Mouse (Mus musculus): Measurements from ENCODE around the gene Hjurp.

The Hjurp gene

DNA sequence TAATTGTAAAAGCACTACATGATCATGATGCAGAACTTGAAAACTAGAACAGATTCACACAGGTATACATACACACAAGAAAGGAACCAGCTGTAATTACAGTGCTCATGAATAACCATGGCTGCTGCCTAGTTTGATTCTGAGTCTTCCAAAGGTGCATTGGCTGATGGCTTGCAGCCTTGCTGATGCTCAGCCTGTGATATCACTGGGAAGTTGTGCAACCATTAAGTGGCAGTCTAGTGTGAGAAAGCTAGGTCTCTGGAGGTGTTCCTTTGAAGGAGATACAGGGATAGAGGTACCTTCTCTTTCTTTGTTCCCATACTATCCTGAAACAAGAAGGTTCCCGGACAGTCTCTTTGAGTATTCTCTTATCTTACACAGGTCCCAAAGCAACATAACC, 58.4 kb downstream of the Hjurp start:
- no peak for DNase-seq

DNA sequence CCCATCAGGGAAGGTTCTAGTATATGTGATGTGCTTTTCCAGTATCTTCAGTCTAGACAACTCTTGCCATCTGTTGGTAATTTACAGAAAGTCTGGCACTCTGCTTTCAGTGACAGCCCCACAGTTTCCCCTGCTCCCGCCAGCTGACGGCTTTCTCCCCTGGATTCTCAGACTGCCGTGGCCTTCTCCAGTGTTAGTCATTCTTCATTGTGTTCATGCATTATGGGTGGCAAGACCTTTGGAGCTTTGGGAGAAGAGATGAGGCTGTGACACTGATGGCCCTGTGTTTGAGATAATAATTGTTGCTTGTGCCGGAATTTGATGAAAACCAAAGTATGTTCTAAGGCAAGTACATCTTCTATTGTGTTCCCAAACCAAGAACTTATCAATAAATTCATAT, 58.8 kb downstream of the Hjurp start:
- no peak for DNase-seq

DNA sequence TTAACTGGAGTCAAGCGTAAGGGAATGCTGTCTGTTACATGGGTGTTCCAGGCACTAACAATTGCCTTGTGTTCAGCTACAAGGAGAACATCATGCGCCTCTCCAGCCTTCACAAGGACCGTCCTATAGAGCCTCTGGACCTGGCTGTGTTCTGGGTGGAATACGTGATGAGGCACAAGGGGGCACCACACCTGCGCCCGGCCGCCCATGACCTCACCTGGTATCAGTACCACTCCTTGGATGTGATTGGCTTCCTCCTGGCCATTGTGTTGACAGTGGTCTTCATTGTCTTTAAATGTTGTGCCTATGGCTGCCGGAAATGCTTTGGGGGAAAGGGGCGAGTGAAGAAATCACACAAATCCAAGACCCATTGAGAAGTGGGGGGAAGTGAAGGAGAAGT, 59.4 kb downstream of the Hjurp start:
- DNase-seq: peak in 1 of 2 experiments; percentile 12

DNA sequence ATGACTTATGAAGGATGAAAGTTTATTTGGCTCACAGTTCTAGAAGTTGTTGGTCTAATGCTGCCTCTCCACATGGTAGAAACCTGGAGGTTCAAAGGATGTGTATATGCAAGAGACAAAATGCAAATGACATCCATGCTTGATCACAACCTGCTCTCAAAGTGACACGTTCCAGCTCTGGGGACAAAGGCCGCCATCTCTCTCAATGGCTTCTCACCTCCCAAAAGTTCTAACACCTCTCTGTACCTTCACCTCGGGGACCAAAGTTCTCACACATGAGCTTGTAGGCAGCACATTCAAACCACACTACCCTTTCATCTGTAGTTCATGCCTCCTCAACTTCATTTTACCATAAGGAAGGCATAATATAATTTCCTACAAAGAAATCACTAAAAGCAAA, 59.9 kb downstream of the Hjurp start:
- DNase-seq: no peak

DNA sequence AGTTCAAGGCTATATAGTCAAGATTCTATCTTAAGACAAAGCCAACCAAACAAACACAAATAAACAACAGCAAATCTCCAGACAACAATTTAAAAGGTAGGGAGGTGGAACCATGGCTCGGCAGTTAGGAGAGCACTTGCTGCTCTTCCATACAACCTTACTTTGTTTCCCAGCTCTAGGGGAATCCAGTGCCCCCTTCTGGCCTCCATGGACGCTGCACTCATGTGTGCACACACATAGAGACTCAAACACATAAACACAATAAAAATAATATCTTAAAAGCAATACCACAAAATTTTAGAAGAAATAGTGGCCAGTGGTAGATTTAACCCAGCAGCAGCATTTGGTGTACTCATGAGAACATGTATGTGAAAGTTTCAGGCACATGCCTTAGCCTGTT, 60.3 kb downstream of the Hjurp start:
- DNase-seq: peak in 1 of 2 experiments; percentile 15

DNA sequence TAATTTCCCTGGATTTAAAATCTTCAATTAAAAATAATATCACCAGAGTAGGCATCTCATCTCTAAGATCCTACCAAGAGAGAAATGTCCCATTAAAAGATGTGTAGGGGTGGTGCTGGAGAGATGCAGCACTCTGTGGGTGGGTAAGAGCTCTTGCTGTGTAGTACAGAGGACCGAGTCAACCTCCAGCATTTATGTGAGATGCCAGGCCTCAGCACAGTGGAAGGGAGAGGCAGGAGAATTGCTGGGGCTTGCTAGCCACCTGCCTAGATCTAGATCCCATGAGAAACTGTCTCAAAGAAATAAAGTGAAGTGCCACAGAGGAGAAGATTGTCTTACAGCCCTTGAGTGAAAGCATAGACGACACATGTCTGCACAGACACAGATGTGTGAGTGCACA, 60.9 kb downstream of the Hjurp start:
- DNase-seq: no peak

DNA sequence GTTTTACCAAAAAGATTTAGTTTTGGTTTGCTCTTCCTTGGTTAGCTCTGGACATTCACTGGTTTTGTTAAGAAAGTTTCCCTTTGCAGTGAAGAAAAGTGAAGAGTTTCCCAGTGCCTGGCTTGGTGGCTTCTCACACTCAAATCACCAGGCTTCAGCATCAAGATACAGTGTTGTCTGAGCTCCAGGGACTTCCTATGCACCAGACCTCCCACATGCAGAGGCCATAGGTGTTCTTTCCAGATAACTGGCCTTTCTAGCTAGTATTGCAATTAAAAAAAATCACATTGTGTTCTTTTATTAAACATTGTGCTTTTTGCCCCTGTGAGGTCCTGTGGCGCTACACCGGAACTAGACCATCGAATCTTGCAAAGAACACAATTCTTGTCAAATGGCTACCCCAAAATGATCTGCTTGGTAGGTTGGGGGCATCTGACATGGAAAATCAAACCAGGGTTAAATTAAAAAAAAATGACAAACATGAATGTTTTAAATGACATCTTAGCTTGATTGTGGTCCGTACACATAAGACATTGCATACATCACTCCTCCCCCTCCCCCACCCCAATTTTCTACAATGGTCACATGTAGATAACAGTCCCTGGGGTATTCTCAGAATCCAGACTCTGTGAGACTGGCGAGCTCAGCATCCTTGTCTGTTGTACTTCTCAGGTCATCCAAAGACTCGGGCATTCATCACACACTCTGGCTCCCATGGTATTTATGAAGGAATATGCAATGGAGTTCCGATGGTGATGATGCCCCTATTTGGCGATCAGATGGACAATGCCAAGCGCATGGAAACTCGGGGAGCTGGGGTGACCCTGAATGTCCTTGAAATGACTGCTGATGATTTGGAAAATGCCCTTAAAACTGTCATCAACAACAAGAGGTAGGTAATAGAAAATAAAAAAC, 61.7 kb downstream of the Hjurp start:
- no peak for DNase-seq

DNA sequence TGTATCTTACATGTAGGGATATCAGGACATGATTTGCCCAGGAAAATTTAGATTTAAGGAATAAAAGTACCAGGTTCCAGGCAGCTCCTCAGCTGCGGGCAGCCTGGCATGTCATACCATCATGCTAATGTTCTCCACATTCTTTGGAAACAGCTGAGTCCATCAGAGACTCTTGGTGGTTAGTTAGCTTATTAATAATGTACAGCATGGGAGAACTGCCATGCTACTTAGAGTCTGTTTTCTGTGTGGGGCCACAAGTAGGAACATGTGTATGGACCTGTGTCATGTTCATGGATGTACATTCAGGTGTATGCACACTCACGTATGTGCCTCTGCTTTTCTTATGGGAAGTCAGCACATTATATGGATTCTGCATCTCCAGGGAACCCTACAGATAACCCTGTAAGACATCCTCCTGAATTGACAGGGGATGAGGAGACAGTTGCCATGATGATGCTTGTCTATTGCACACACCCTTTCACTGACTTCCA, 62.9 kb downstream of the Hjurp start:
- no peak for DNase-seq

DNA sequence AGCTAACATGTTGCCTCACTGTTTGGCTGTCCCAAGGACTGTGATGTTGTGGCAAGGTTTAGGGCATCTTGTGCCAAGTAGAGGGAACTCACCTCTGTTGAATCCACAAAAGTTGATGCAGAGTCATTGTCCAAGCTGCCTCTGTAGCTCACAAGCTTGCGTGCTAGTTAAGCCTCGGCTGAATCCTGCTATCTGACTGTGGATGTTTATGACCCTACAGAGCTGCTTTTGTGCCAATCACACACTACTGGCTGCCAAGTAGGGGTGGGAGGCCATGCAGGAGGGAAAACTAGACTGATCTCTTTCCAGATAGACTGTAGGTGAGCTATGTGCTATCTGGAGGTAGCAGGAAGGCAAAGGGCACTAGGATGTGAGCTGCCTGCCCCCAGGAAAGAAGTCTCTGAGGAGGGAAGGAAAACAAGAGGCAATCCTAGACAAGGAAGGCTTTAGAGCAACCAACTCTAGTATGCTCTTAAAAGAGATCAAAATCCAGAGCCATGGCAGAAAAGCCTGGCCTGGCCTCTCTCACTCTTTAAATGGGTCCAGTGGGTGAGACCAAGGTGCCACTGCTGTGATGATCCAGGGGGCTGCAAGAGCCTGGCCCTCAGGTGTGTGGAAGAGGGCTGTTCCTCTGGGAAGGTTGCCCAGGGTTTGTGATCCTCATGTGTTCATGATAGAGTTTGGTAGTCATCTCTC, 63.5 kb downstream of the Hjurp start:
- peak in 1 of 2 experiments; percentile 5 for DNase-seq

DNA sequence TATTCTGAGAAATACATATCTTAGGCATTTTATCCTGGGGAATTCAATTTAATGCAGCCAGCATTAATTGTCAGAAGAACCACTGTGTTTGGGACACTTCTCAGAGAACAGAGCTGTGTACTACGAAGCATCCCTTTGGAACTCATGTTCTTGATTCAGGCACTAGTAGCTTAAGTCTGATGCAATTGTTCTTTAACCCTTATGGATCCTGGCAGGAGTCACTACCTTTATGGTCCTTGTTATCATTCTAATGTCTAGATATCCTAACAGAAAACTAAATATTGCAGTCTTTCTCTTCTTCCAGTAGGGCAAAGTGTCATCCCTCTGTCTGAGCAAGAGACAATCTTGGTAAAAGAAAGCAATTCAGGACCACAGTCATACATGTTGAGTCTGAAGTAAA, 64.4 kb downstream of the Hjurp start:
- no peak for DNase-seq
